Mouse (Mus musculus): Measurements from ENCODE around the gene Engase.

Engase gene

GRCm38 (mm10) chr11:118455788-118456187 lies 20.8 kb upstream of the Engase start:
- no peak for DNase-seq

GRCm38 (mm10) chr11:118456937-118457336 lies 19.7 kb upstream of the Engase start:
- no peak for DNase-seq

GRCm38 (mm10) chr11:118459051-118459450 lies 17.6 kb upstream of the Engase start:
- peak in 1 of 2 experiments; percentile 21 for DNase-seq

GRCm38 (mm10) chr11:118459536-118459935 lies 17.1 kb upstream of the Engase start:
- no peak for DNase-seq

- peak; percentile 70 to 71 for DNase-seq
Observed at GRCm38 (mm10) chr11:118460280-118460679, 16.3 kb upstream of the Engase start.

GRCm38 (mm10) chr11:118467441-118468035 lies 9.1 kb upstream of the Engase start:
- DNase-seq = no peak

GRCm38 (mm10) chr11:118469509-118470160 lies 7.0 kb upstream of the Engase start:
- no peak for DNase-seq

- DNase-seq = no peak
Observed at GRCm38 (mm10) chr11:118470234-118470966, 6.2 kb upstream of the Engase start.

GRCm38 (mm10) chr11:118471676-118472075 lies 5.0 kb upstream of the Engase start:
- DNase-seq = no peak

- no peak for DNase-seq
Observed at GRCm38 (mm10) chr11:118473161-118473560, 3.5 kb upstream of the Engase start.

- DNase-seq = no peak
Observed at GRCm38 (mm10) chr11:118473842-118474500, 2.7 kb upstream of the Engase start.

- DNase-seq = no peak
Observed at GRCm38 (mm10) chr11:118475496-118476083, 1.0 kb upstream of the Engase start.

GRCm38 (mm10) chr11:118479776-118480175 lies 3.1 kb downstream of the Engase start:
- DNase-seq = no peak

GRCm38 (mm10) chr11:118481231-118481630 lies 4.6 kb downstream of the Engase start:
- no peak for DNase-seq

- DNase-seq = no peak
Observed at GRCm38 (mm10) chr11:118481751-118482150, 5.1 kb downstream of the Engase start.

GRCm38 (mm10) chr11:118484169-118484568 lies 7.5 kb downstream of the Engase start:
- no peak for DNase-seq

- no peak for DNase-seq
Observed at GRCm38 (mm10) chr11:118485338-118485737, 8.7 kb downstream of the Engase start.

- no peak for DNase-seq
Observed at GRCm38 (mm10) chr11:118485780-118486179, 9.2 kb downstream of the Engase start.

- DNase-seq = no peak
Observed at GRCm38 (mm10) chr11:118486281-118486680, 9.7 kb downstream of the Engase start.

GRCm38 (mm10) chr11:118486881-118487772 lies 10.5 kb downstream of the Engase start:
- no peak for DNase-seq

- DNase-seq = no peak
Observed at GRCm38 (mm10) chr11:118488191-118488906, 11.7 kb downstream of the Engase start.
